Mouse (Mus musculus) kidney, embryonic 15.5 days (tissue): ENCODE measurements at regions not wholly inside any gene's neighbourhood (a gene's known extent, or its start where the extent isn't known, plus 50 kb on each side); places are given as distances from the start of the nearest gene placed in this dataset.
A peak's percentile ranks its signal among the peaks of the same experiment; 100 is the strongest.

Source experiments
- ATAC-seq: fragments of 200-750 bp; cut with Nextera tagmentation; replicated peaks from 2 replicates; pipeline ENCODE4 v1.8.0; 2017; ENCODE audit warnings: moderate TSS enrichment; ENCODE audit not compliant: low FRiP score
- H3K27ac ChIP-seq: fragments of 300-500 bp; sonication (generic); 2 replicates; pipeline ENCODE4 v1.5.1; 2015; ENCODE audit warnings: mild to moderate bottlenecking, inconsistent platforms
- H3K27me3 ChIP-seq: fragments of 300-500 bp; sonication (generic); 2 replicates; pipeline ENCODE4 v1.6.1; 2015; ENCODE audit warnings: inconsistent platforms
- H3K36me3 ChIP-seq: fragments of 300-500 bp; sonication (generic); 2 replicates; pipeline ENCODE4 v1.6.1; 2015; ENCODE audit warnings: inconsistent platforms
- H3K4me1 ChIP-seq: fragments of 300-500 bp; sonication (generic); 2 replicates; pipeline ENCODE4 v1.6.1; 2015; ENCODE audit warnings: inconsistent platforms
- H3K4me2 ChIP-seq: fragments of 300-500 bp; sonication (generic); 2 replicates; pipeline ENCODE4 v1.6.1; 2015; ENCODE audit warnings: moderate library complexity, mild to moderate bottlenecking, inconsistent platforms
- H3K4me3 ChIP-seq: fragments of 300-500 bp; sonication (generic); replicated peaks from 2 replicates; pipeline ENCODE4 v1.5.1; 2015; ENCODE audit warnings: mild to moderate bottlenecking, inconsistent platforms
- H3K9ac ChIP-seq: fragments of 300-500 bp; sonication (generic); 2 replicates; pipeline ENCODE4 v1.6.1; 2015; ENCODE audit warnings: mild to moderate bottlenecking, inconsistent platforms
- H3K9me3 ChIP-seq: fragments of 300-500 bp; sonication (generic); replicated peaks from 2 replicates; pipeline ENCODE4 v1.6.1; 2016; ENCODE audit warnings: inconsistent platforms
- WGBS: fragments of 180-500 bp; shearing (Covaris S2); methylation state at CpG from one replicate; pipeline ENCODE4 v1.1.7; 2015; ENCODE audit warnings: mixed read lengths; 5-methylcytosine and 5-hydroxymethylcytosine counted together

- Histone ChIP-seq H3K27ac (no peak overlapping the region), H3K9me3 (no peaks in the 10 kb centered on the region), H3K4me2 (no peak overlapping the region), H3K27me3 (no peaks in the 10 kb centered on the region), H3K9ac (no peak overlapping the region), H3K4me1 (peaks cover 44% of the 10 kb centered on the region), H3K4me3 (no peak overlapping the region), H3K36me3 (no peaks in the 10 kb centered on the region)
- no peak for ATAC-seq
- WGBS: 59% methylated on average over 7 of the region's 7 CpGs
Measured at GRCm38 (mm10) chr17:83079361-83079685, 135.8 kb upstream of the Pkdcc start.

GRCm38 (mm10) chr17:83081729-83082128 lies 133.4 kb upstream of the Pkdcc start:
- Histone ChIP-seq H3K27me3 (no peaks in the 10 kb centered on the region), H3K9ac (no peak overlapping the region), H3K4me2 (no peak overlapping the region), H3K36me3 (no peaks in the 10 kb centered on the region), H3K27ac (peak overlapping the region; percentile 86), H3K4me3 (no peak overlapping the region), H3K9me3 (no peaks in the 10 kb centered on the region; the same call in 1 of the 2 replicates), H3K4me1 (peaks cover 45% of the 10 kb centered on the region)
- WGBS: 30% methylated on average over 8 of the region's 8 CpGs
- 0 out of 2 replicates have a peak, but pooled peaks have one; percentile 13 for ATAC-seq

GRCm38 (mm10) chr17:83083521-83083920 lies 131.6 kb upstream of the Pkdcc start:
- peak overlapping the region; percentile 64; the same call in 1 of the 2 replicates for H3K27ac ChIP-seq

DNA sequence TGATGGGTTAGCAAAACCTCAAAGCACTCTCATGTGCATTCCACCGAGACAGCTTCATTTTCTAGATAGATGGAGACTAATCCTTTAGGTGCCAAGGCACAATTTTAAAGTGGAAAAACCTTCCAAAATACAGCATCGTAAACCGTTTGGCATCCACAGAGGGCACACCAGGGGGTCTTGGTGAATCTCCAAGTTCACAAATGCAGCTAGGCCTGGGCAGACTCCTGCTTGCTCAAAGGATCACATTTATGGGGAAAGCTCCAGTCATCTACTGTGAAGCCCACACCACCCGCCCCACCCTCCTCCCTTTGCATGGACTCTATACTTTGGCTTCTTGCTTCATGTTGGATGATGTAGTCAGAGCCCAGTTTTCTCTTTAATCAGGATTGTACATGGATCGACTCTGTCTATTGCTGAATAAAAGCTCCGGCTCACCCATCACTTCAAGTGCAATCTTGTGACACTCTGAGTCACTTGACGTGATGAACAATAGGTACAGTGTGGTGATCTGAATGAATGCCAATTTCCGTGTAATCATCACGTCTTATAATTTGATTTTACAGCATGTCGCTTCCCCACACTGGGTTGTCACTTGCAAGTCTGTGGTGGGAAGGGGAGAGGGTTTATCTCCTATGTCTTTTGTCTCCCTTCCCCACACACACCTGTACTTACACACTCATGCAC lies 129.2 kb upstream of the Pkdcc start:
- Histone ChIP-seq H3K27ac (no peak overlapping the region), H3K4me3 (no peak overlapping the region), H3K9me3 (no peaks in the 10 kb centered on the region; the same call in 1 of the 2 replicates), H3K9ac (no peak overlapping the region), H3K36me3 (no peaks in the 10 kb centered on the region), H3K27me3 (no peaks in the 10 kb centered on the region), H3K4me2 (no peak overlapping the region), H3K4me1 (peaks cover 34% of the 10 kb centered on the region)
- no peak for ATAC-seq
- 90% methylated on average over 10 of the region's 10 CpGs for WGBS

More at GRCm38 (mm10) chr17:83083521-83083920, 131.6 kb upstream of the Pkdcc start:
- H3K4me3 ChIP-seq: no peak overlapping the region
- peaks cover 40% of the 10 kb centered on the region for H3K4me1 ChIP-seq
- 45% methylated on average over 3 of the region's 3 CpGs for WGBS
- no peaks in the 10 kb centered on the region; the same call in 1 of the 2 replicates for H3K9me3 ChIP-seq
- no peak for ATAC-seq
- no peaks in the 10 kb centered on the region for H3K36me3 ChIP-seq
- no peak overlapping the region for H3K9ac ChIP-seq
- no peaks in the 10 kb centered on the region for H3K27me3 ChIP-seq
- no peak overlapping the region for H3K4me2 ChIP-seq

GRCm38 (mm10) chr17:83086703-83087102 lies 128.4 kb upstream of the Pkdcc start:
- H3K9ac ChIP-seq: no peak overlapping the region
- no peaks in the 10 kb centered on the region; the same call in 1 of the 2 replicates for H3K9me3 ChIP-seq
- H3K4me2 ChIP-seq: no peak overlapping the region
- H3K4me3 ChIP-seq: no peak overlapping the region
- H3K4me1 ChIP-seq: peaks cover 28% of the 10 kb centered on the region
- no peak for ATAC-seq
- H3K36me3 ChIP-seq: no peaks in the 10 kb centered on the region
- WGBS: 84% methylated on average over 2 of the region's 2 CpGs
- H3K27ac ChIP-seq: no peak overlapping the region
- H3K27me3 ChIP-seq: no peaks in the 10 kb centered on the region

- Histone ChIP-seq H3K4me3 (no peak overlapping the region), H3K27me3 (no peaks in the 10 kb centered on the region), H3K4me1 (peaks cover 17% of the 10 kb centered on the region), H3K36me3 (no peaks in the 10 kb centered on the region), H3K9me3 (no peaks in the 10 kb centered on the region; the same call in 1 of the 2 replicates), H3K4me2 (no peak overlapping the region), H3K27ac (no peak overlapping the region; the same call in 1 of the 2 replicates), H3K9ac (no peak overlapping the region)
- WGBS: 71% methylated on average over 2 of the region's 2 CpGs
- ATAC-seq: no peak
Measured at GRCm38 (mm10) chr17:83088471-83088870, 126.6 kb upstream of the Pkdcc start.

DNA sequence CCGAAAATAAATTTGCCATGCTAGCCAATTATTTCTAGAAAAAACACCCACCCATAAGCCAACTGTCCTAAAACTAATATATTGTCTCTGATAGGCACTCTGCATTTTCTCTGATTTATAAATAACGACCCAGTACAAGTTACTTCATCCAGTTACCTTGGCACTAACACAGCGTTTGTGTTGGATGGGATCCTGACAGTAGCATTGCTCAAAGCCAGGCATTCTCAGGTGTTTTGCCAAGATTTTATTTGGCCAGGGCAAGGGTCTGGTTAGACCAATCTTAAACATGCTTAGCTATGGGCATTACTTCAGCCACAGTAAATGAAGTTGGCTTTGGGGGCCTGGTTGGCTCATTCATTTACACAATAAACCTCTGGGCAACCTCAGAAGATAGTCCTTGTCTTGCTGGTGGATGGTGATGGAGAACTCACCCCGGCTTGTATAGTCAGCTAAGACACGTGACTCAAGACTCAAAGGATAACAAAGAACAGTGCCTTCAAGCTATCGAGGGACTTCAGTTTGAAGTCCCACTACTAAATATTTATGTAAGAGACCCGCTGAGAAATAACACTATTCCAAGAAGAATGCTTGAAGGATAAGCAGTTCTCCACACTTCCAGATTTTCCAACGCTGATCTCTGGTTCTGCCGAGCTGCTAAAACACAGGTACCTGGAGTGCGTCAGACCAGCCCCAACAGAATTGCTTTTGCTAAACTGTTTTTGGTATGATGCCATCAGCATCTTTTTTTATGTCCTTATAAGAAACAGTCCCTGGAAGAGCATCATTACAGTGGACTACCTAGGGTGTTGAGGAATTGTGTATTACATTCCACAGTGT lies 125.0 kb upstream of the Pkdcc start:
- ATAC-seq: no peak
- Histone ChIP-seq H3K4me3 (no peak overlapping the region), H3K27ac (no peak overlapping the region), H3K9me3 (no peaks in the 10 kb centered on the region; the same call in 1 of the 2 replicates), H3K4me1 (0 out of 2 replicates have a peak, but pooled peaks cover 8% of the 10 kb centered on the region), H3K27me3 (no peaks in the 10 kb centered on the region), H3K9ac (no peak overlapping the region), H3K4me2 (no peak overlapping the region), H3K36me3 (no peaks in the 10 kb centered on the region)
- 71% methylated on average over 10 of the region's 10 CpGs for WGBS

GRCm38 (mm10) chr17:83093862-83094261 lies 121.2 kb upstream of the Pkdcc start:
- peaks cover 16% of the 10 kb centered on the region; the same call in 1 of the 2 replicates for H3K4me1 ChIP-seq

DNA sequence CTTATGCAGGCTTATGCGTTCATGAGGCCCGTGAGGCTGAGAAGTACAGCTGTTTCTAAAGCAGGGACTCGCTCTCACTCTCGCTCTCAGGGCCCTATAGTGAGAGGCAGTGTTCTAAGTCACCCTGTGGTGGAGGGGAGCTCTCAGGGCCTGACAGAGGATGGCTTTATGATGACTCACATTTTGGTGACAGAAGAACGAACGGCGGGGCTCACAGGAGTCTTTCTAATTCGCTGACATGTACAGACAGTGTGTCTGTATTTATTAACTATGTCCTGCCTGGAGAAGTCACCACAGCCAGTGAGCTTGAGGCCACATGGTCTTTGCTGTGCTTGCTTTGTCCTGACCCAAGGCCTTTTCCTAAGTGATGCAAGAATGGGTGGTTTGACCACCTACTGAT lies 118.6 kb upstream of the Pkdcc start:
- H3K4me2 ChIP-seq: no peak overlapping the region
- H3K4me3 ChIP-seq: no peak overlapping the region
- H3K27ac ChIP-seq: no peak overlapping the region
- WGBS: 50% methylated on average over 8 of the region's 8 CpGs
- H3K9ac ChIP-seq: no peak overlapping the region
- H3K36me3 ChIP-seq: no peaks in the 10 kb centered on the region
- H3K9me3 ChIP-seq: no peaks in the 10 kb centered on the region
- no peak for ATAC-seq
- peaks cover 20% of the 10 kb centered on the region; the same call in 1 of the 2 replicates for H3K4me1 ChIP-seq
- no peaks in the 10 kb centered on the region for H3K27me3 ChIP-seq

More at GRCm38 (mm10) chr17:83093862-83094261, 121.2 kb upstream of the Pkdcc start:
- H3K9me3 ChIP-seq: no peaks in the 10 kb centered on the region
- no peak overlapping the region for H3K4me2 ChIP-seq
- H3K27me3 ChIP-seq: no peaks in the 10 kb centered on the region
- no peak overlapping the region for H3K9ac ChIP-seq
- no peak overlapping the region for H3K4me3 ChIP-seq
- no peak overlapping the region for H3K27ac ChIP-seq
- no peaks in the 10 kb centered on the region for H3K36me3 ChIP-seq
- ATAC-seq: no peak
- 78% methylated on average over 5 of the region's 5 CpGs for WGBS

GRCm38 (mm10) chr17:83097998-83098397 lies 117.1 kb upstream of the Pkdcc start:
- 84% methylated on average over 16 of the region's 16 CpGs for WGBS
- ATAC-seq: no peak
- no peaks in the 10 kb centered on the region for H3K9me3 ChIP-seq

DNA sequence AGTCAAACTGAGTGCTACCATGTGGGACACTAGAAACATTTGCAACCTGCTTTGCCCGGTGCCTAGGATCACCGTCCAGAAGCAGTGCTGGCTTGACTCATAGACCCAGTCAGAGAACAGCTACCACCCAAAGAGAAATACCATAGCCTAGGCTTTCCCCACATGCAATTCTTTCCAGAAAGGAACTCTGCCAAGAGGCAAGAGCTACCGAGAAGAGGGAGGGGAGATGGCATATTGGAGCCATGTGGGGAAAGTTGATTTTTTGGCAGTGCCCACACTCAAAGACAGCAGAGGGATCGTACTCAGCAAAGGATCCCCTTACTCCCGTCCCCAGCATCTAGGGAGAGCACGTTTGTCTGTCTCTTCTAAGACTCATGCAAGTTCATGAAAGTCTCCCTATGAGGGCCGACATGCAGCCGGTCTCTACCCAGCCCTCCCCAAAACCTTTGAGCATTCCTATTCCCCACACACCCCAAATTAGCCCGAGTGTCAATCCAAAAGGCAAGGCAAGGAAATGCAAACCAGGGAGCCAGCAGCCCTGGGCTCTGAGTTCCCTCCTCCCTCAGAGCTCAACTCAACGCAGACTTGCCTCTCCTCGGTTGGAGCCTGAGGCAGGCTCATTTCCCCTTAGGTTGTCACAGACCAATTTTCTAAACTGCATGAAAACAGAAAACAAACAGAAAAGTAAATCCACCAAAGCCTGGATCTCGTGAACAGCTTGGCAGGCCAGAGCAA lies 116.2 kb upstream of the Pkdcc start:
- no peak overlapping the region for H3K9ac ChIP-seq
- H3K27ac ChIP-seq: no peak overlapping the region
- no peak overlapping the region for H3K4me3 ChIP-seq
- ATAC-seq: no peak
- no peaks in the 10 kb centered on the region for H3K36me3 ChIP-seq
- 77% methylated on average over 12 of the region's 12 CpGs for WGBS
- H3K4me2 ChIP-seq: no peak overlapping the region
- H3K27me3 ChIP-seq: no peaks in the 10 kb centered on the region
- no peaks in the 10 kb centered on the region for H3K9me3 ChIP-seq
- H3K4me1 ChIP-seq: peaks cover 40% of the 10 kb centered on the region

More at GRCm38 (mm10) chr17:83097998-83098397, 117.1 kb upstream of the Pkdcc start:
- no peak overlapping the region for H3K9ac ChIP-seq
- H3K27me3 ChIP-seq: no peaks in the 10 kb centered on the region
- H3K4me3 ChIP-seq: no peak overlapping the region
- peaks cover 34% of the 10 kb centered on the region for H3K4me1 ChIP-seq
- no peak overlapping the region for H3K27ac ChIP-seq
- H3K36me3 ChIP-seq: no peaks in the 10 kb centered on the region
- no peak overlapping the region for H3K4me2 ChIP-seq
